Mouse (Mus musculus) heart, embryonic 12.5 days (tissue): ENCODE measurements around the gene Atg7. TPM values are rescaled to one million over a fixed set of nuclear protein-coding genes. Genes with fewer than 3 reads are reported as not detected.
A peak's percentile ranks its signal among the peaks of the same experiment; 100 is the strongest.

ENCODE experiments used
- ATAC-seq: fragments of 200-750 bp; cut with Nextera tagmentation; 2 replicates; pipeline ENCODE4 v1.8.0; 2017; ENCODE audit warnings: moderate TSS enrichment, moderate library complexity; ENCODE audit not compliant: insufficient number of reproducible peaks, low FRiP score
- H3K27ac ChIP-seq: fragments of 300-500 bp; sonication (generic); 2 replicates; pipeline ENCODE4 v1.5.1; 2016; ENCODE audit warnings: mild to moderate bottlenecking, moderate library complexity; ENCODE audit not compliant: poor library complexity, severe bottlenecking
- H3K27me3 ChIP-seq: fragments of 300-500 bp; sonication (generic); replicated peaks from 2 replicates; pipeline ENCODE4 v1.6.1; 2016; ENCODE audit warnings: mild to moderate bottlenecking, moderate library complexity
- H3K36me3 ChIP-seq: fragments of 300-500 bp; sonication (generic); 2 replicates; pipeline ENCODE4 v1.6.1; 2016; ENCODE audit warnings: mild to moderate bottlenecking, moderate library complexity
- H3K4me1 ChIP-seq: fragments of 300-500 bp; sonication (generic); replicated peaks from 2 replicates; pipeline ENCODE4 v1.6.1; 2016; ENCODE audit warnings: mild to moderate bottlenecking
- H3K4me2 ChIP-seq: fragments of 300-500 bp; sonication (generic); 2 replicates; pipeline ENCODE4 v1.6.1; 2016; ENCODE audit warnings: mild to moderate bottlenecking, moderate library complexity
- H3K4me3 ChIP-seq: fragments of 300-500 bp; sonication (generic); 2 replicates; pipeline ENCODE4 v1.5.1; 2016; ENCODE audit warnings: mild to moderate bottlenecking
- H3K9ac ChIP-seq: fragments of 300-500 bp; sonication (generic); 2 replicates; pipeline ENCODE4 v1.6.1; 2016; ENCODE audit warnings: mild to moderate bottlenecking, moderate library complexity
- H3K9me3 ChIP-seq: fragments of 300-500 bp; sonication (generic); replicated peaks from 2 replicates; pipeline ENCODE4 v1.6.1; 2016; ENCODE audit warnings: mild to moderate bottlenecking, moderate library complexity
- WGBS: fragments of 180-500 bp; shearing (Covaris S2); methylation state at CpG from one replicate; pipeline ENCODE4 v1.1.7; 2016; 5-methylcytosine and 5-hydroxymethylcytosine counted together
- polyA plus RNA-seq: library from polyadenylated mRNA; unstranded; fragments of >200 nt; fragmentation: Nextera tagmentation; extraction: Ambion mirVana; gene quantifications from 2 replicates; pipeline ENCODE4 v1.2.1, GENCODE M21; 2016

Gene Atg7
- polyA plus RNA-seq, 1 experiment from 2014 or later, result 18.4 TPM

- peaks cover 7% of the 10 kb centered on the region; the same call in 1 of the 2 replicates for H3K9me3 ChIP-seq
- no peaks in the 10 kb centered on the region for H3K36me3 ChIP-seq
- H3K9ac ChIP-seq, result no peak overlapping the region
- no peak for ATAC-seq
- 90% methylated on average over 7 of the region's 7 CpGs for WGBS
- H3K4me1 ChIP-seq, result peaks cover 56% of the 10 kb centered on the region
- no peak overlapping the region for H3K27ac ChIP-seq
- no peak overlapping the region for H3K4me3 ChIP-seq
- H3K27me3 ChIP-seq, result no peaks in the 10 kb centered on the region
- no peak overlapping the region for H3K4me2 ChIP-seq
Measured at GRCm38 (mm10) chr6:114840012-114840411, 197.1 kb downstream of the Atg7 start.

- Histone ChIP-seq H3K9me3 (peaks cover 7% of the 10 kb centered on the region; the same call in 1 of the 2 replicates), H3K27ac (no peak overlapping the region), H3K4me2 (no peak overlapping the region), H3K4me1 (peaks cover 57% of the 10 kb centered on the region), H3K4me3 (no peak overlapping the region), H3K9ac (no peak overlapping the region), H3K36me3 (no peaks in the 10 kb centered on the region), H3K27me3 (no peaks in the 10 kb centered on the region)
- no peak for ATAC-seq
- 67% methylated on average over 3 of the region's 3 CpGs for WGBS
Measured at GRCm38 (mm10) chr6:114842131-114842530, 199.2 kb downstream of the Atg7 start.

GRCm38 (mm10) chr6:114842863-114843262, 200.0 kb downstream of the Atg7 start:
- Histone ChIP-seq H3K4me3 (no peak overlapping the region), H3K4me1 (peaks cover 56% of the 10 kb centered on the region), H3K4me2 (no peak overlapping the region), H3K27ac (no peak overlapping the region), H3K36me3 (no peaks in the 10 kb centered on the region), H3K9ac (no peak overlapping the region), H3K9me3 (peaks cover 7% of the 10 kb centered on the region; the same call in 1 of the 2 replicates), H3K27me3 (no peaks in the 10 kb centered on the region)
- WGBS, result 93% methylated on average over 2 of the region's 2 CpGs
- ATAC-seq, result no peak

- WGBS, result 41% methylated on average over 4 of the region's 4 CpGs
- H3K27me3 ChIP-seq, result no peaks in the 10 kb centered on the region
- H3K9me3 ChIP-seq, result peaks cover 5% of the 10 kb centered on the region; the same call in 1 of the 2 replicates
- ATAC-seq, result 0 out of 2 replicates have a peak, but pooled peaks have one; percentile 6
- H3K4me1 ChIP-seq, result peaks cover 49% of the 10 kb centered on the region
- H3K4me3 ChIP-seq, result no peak overlapping the region
- no peak overlapping the region for H3K4me2 ChIP-seq
- no peak overlapping the region for H3K9ac ChIP-seq
- H3K27ac ChIP-seq, result no peak overlapping the region
- H3K36me3 ChIP-seq, result no peaks in the 10 kb centered on the region
Measured at GRCm38 (mm10) chr6:114846153-114846772, 203.4 kb downstream of the Atg7 start.

GRCm38 (mm10) chr6:114847582-114848174, 204.8 kb downstream of the Atg7 start:
- H3K27me3 ChIP-seq, result no peaks in the 10 kb centered on the region
- no peak overlapping the region for H3K4me3 ChIP-seq
- no peak overlapping the region for H3K4me2 ChIP-seq
- WGBS, result 86% methylated on average over 12 of the region's 12 CpGs
- no peak overlapping the region for H3K27ac ChIP-seq
- H3K4me1 ChIP-seq, result peaks cover 51% of the 10 kb centered on the region
- H3K9ac ChIP-seq, result no peak overlapping the region
- peaks cover 5% of the 10 kb centered on the region; the same call in 1 of the 2 replicates for H3K9me3 ChIP-seq
- no peak for ATAC-seq
- H3K36me3 ChIP-seq, result no peaks in the 10 kb centered on the region

GRCm38 (mm10) chr6:114848761-114849160, 205.9 kb downstream of the Atg7 start:
- Histone ChIP-seq H3K4me2 (no peak overlapping the region), H3K9me3 (0 out of 2 replicates have a peak, but pooled peaks cover 2% of the 10 kb centered on the region), H3K27ac (peak overlapping the region; percentile 46; the same call in 1 of the 2 replicates), H3K36me3 (no peaks in the 10 kb centered on the region), H3K9ac (0 out of 2 replicates have a peak overlapping the region, but pooled peaks have one; percentile 13), H3K4me3 (no peak overlapping the region), H3K4me1 (peaks cover 59% of the 10 kb centered on the region), H3K27me3 (no peaks in the 10 kb centered on the region)
- WGBS, result 29% methylated on average over 7 of the region's 7 CpGs
- ATAC-seq, result no peak

GRCm38 (mm10) chr6:114849787-114850186, 206.9 kb downstream of the Atg7 start:
- no peaks in the 10 kb centered on the region for H3K36me3 ChIP-seq
- H3K27ac ChIP-seq, result no peak overlapping the region
- H3K4me2 ChIP-seq, result no peak overlapping the region
- H3K9me3 ChIP-seq, result no peaks in the 10 kb centered on the region
- WGBS, result 73% methylated on average over 8 of the region's 8 CpGs
- no peak overlapping the region for H3K4me3 ChIP-seq
- H3K4me1 ChIP-seq, result peaks cover 70% of the 10 kb centered on the region
- no peak overlapping the region for H3K9ac ChIP-seq
- H3K27me3 ChIP-seq, result no peaks in the 10 kb centered on the region
- ATAC-seq, result no peak

GRCm38 (mm10) chr6:114851688-114852087, 208.8 kb downstream of the Atg7 start:
- WGBS, result 71% methylated on average over 7 of the region's 7 CpGs
- Histone ChIP-seq H3K36me3 (no peaks in the 10 kb centered on the region), H3K4me2 (no peak overlapping the region), H3K4me3 (no peak overlapping the region), H3K9ac (no peak overlapping the region), H3K27ac (no peak overlapping the region), H3K4me1 (peaks cover 75% of the 10 kb centered on the region), H3K9me3 (no peaks in the 10 kb centered on the region), H3K27me3 (no peaks in the 10 kb centered on the region)
- no peak for ATAC-seq

- Histone ChIP-seq H3K4me3 (no peak overlapping the region), H3K9ac (no peak overlapping the region), H3K27me3 (no peaks in the 10 kb centered on the region), H3K27ac (no peak overlapping the region), H3K4me2 (no peak overlapping the region), H3K4me1 (peaks cover 74% of the 10 kb centered on the region), H3K36me3 (no peaks in the 10 kb centered on the region), H3K9me3 (no peaks in the 10 kb centered on the region)
- ATAC-seq, result no peak
- 51% methylated on average over 3 of the region's 3 CpGs for WGBS
Measured at GRCm38 (mm10) chr6:114852739-114853138, 209.8 kb downstream of the Atg7 start.

- Histone ChIP-seq H3K36me3 (peaks cover 12% of the 10 kb centered on the region), H3K27ac (0 out of 2 replicates have a peak overlapping the region, but pooled peaks have one; percentile 26), H3K4me3 (no peak overlapping the region), H3K9ac (no peak overlapping the region), H3K4me1 (peaks cover 65% of the 10 kb centered on the region), H3K27me3 (no peaks in the 10 kb centered on the region), H3K9me3 (no peaks in the 10 kb centered on the region), H3K4me2 (no peak overlapping the region)
- ATAC-seq, result 0 out of 2 replicates have a peak, but pooled peaks have one; percentile 7
- WGBS, result 24% methylated on average over 2 of the region's 2 CpGs
Measured at GRCm38 (mm10) chr6:114854368-114854767, 211.5 kb downstream of the Atg7 start.

- WGBS, result 49% methylated on average over 3 of the region's 3 CpGs
- Histone ChIP-seq H3K4me3 (no peak overlapping the region), H3K9ac (no peak overlapping the region), H3K4me2 (no peak overlapping the region), H3K27ac (0 out of 2 replicates have a peak overlapping the region, but pooled peaks have one; percentile 26), H3K36me3 (peaks cover 18% of the 10 kb centered on the region), H3K9me3 (no peaks in the 10 kb centered on the region), H3K4me1 (peaks cover 63% of the 10 kb centered on the region), H3K27me3 (no peaks in the 10 kb centered on the region)
- no peak for ATAC-seq
Measured at GRCm38 (mm10) chr6:114855644-114856043, 212.7 kb downstream of the Atg7 start.
